Mouse (Mus musculus): ENCODE results near the gene Lmf1. TPM values are rescaled to one million over a fixed set of nuclear protein-coding genes. Genes with fewer than 3 reads are reported as not detected.

Gene Lmf1
- polyA plus RNA-seq, 1 experiment from 2014 or later: 34.6 TPM

DNA sequence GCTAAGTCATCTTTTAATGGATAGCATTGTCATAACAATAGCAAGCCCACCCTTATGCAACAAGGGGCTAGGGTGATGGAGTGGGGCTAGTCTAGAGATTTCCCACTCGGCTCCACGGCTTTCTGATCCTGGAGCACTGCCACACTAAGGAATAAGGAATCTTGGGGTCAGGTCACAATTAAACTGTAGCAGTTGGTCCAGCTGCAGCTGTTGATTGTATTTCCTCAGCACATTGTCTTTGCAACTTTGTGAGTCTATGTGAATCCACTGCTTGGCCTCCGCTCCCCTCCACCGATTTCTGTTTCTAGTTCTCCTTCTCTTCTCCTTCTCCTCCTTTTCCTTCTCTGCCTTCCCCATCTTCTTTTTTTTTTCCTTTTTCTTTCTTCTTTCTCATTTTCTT is 4.2 kb downstream of the Lmf1 start:
- peaks cover 45% of the 10 kb centered on the region for H3K4me1 ChIP-seq (replicated peaks)
- 92% methylated on average over 4 of the region's 4 CpGs for WGBS
- H3K9ac ChIP-seq: no peak overlapping the region
- no peak for ATAC-seq (ENCODE audit: insufficient number of reproducible peaks, low FRiP score)
- peaks cover 35% of the 10 kb centered on the region for H3K36me3 ChIP-seq
- H3K4me3 ChIP-seq: no peak overlapping the region
- no peaks in the 10 kb centered on the region for H3K9me3 ChIP-seq (replicated peaks)
- no peak overlapping the region for H3K27ac ChIP-seq (ENCODE audit: poor library complexity, severe bottlenecking)
- no peak overlapping the region for H3K4me2 ChIP-seq
- no peaks in the 10 kb centered on the region for H3K27me3 ChIP-seq (replicated peaks)

DNA sequence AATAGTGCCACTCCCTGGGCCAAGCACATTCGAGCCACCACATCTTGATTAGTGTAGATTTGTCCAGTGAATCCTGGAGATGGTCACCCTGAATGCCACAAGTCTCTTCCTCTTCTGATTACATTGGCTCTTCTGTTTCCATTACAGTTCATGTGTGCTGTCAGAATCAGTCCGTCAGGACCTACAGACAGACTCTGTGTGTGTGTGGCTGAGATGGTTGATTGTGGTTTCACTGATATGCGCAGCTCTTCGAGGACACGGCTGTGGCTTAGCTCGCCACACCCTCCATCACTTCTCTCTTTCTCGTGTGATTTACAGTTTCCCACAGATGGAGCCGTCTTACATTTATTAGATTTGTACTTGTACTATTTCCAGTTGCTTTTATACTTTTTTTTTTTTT is 5.0 kb downstream of the Lmf1 start:
- H3K4me1 ChIP-seq (replicated peaks): peaks cover 38% of the 10 kb centered on the region
- WGBS: 78% methylated on average over 8 of the region's 8 CpGs
- no peak overlapping the region for H3K9ac ChIP-seq
- H3K36me3 ChIP-seq: peaks cover 42% of the 10 kb centered on the region
- no peak overlapping the region for H3K27ac ChIP-seq (ENCODE audit: poor library complexity, severe bottlenecking)
- H3K27me3 ChIP-seq (replicated peaks): no peaks in the 10 kb centered on the region
- ATAC-seq (ENCODE audit: insufficient number of reproducible peaks, low FRiP score): no peak
- no peaks in the 10 kb centered on the region for H3K9me3 ChIP-seq (replicated peaks)
- H3K4me2 ChIP-seq: no peak overlapping the region
- H3K4me3 ChIP-seq: no peak overlapping the region

DNA sequence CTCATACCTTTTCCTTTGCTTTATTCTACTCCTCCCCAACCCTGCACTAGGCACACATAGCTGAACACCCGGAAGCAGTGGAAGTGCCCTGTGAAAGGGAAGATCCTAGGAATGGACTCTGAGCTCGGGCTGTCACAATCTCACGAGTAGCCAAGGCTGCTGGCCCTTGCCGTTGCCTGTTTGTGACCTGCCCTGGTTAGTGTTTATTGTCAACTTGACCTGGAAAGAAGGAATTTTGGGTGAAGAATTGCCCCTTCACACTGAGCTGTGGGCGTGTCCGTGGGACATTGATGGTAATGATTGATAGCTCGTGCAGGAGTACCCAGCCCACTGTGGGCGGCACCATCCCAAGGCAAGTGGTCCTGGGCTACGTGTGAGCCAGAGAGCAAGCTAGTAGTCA is 5.8 kb downstream of the Lmf1 start:
- H3K4me1 ChIP-seq (replicated peaks): peaks cover 36% of the 10 kb centered on the region
- H3K27ac ChIP-seq (ENCODE audit: poor library complexity, severe bottlenecking): no peak overlapping the region
- H3K4me2 ChIP-seq: no peak overlapping the region
- WGBS: 86% methylated on average over 9 of the region's 9 CpGs
- H3K4me3 ChIP-seq: no peak overlapping the region
- H3K36me3 ChIP-seq: peaks cover 50% of the 10 kb centered on the region
- no peak overlapping the region for H3K9ac ChIP-seq
- no peaks in the 10 kb centered on the region for H3K27me3 ChIP-seq (replicated peaks)
- no peaks in the 10 kb centered on the region for H3K9me3 ChIP-seq (replicated peaks)
- no peak for ATAC-seq (ENCODE audit: insufficient number of reproducible peaks, low FRiP score)

DNA sequence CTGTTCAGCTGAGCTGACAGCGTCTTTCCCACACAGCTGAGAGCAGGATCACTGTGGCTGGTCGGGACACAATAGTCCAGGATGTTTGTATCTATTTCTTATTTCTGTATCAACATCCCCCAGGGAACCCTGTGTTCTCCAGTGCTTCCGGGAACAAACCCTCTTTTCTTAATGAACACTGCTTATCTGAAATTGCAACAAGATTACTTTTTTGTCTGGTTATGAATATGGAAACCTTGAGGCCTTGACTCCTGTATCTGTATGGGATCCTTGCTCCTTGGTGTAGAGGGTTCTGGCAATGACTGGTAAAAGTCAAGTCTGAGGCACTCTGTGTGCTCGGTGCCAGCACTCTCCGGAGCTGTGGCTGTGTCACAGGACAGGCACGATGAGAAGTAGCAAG is 11.2 kb downstream of the Lmf1 start:
- 85% methylated on average over 6 of the region's 6 CpGs for WGBS
- Histone ChIP-seq H3K4me1 (replicated peaks) (peaks cover 30% of the 10 kb centered on the region), H3K9me3 (replicated peaks) (peaks cover 8% of the 10 kb centered on the region), H3K9ac (no peak overlapping the region), H3K27ac (ENCODE audit: poor library complexity, severe bottlenecking) (no peak overlapping the region), H3K4me2 (no peak overlapping the region), H3K36me3 (peaks cover 71% of the 10 kb centered on the region), H3K4me3 (no peak overlapping the region), H3K27me3 (replicated peaks) (no peaks in the 10 kb centered on the region)
- ATAC-seq (ENCODE audit: insufficient number of reproducible peaks, low FRiP score): no peak

DNA sequence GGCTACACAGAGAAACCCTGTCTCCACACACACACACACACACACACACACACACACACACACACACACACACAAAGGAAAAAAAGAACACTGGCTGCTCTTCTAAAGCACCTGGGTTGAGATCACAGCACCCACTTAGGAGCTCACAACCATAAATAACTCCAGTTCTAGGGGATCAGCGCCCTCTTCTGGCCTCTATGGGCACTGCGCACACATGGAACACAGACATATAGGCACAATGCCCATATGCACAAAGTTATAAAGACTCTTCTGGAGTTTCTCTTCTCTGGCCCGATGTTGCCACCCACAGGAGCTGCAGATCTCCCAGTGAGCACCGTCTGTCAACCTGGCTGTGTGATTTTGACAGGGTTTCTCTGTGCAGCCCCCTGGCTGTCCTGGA is 12.1 kb downstream of the Lmf1 start:
- ATAC-seq (ENCODE audit: insufficient number of reproducible peaks, low FRiP score): no peak
- Histone ChIP-seq H3K9ac (no peak overlapping the region), H3K36me3 (peaks cover 62% of the 10 kb centered on the region), H3K27me3 (replicated peaks) (no peaks in the 10 kb centered on the region), H3K4me1 (replicated peaks) (peaks cover 35% of the 10 kb centered on the region), H3K4me3 (no peak overlapping the region), H3K9me3 (replicated peaks) (peaks cover 8% of the 10 kb centered on the region), H3K27ac (ENCODE audit: poor library complexity, severe bottlenecking) (no peak overlapping the region), H3K4me2 (no peak overlapping the region)
- whole genome bisulfite sequencing: 80% methylated on average over 4 of the region's 4 CpGs

DNA sequence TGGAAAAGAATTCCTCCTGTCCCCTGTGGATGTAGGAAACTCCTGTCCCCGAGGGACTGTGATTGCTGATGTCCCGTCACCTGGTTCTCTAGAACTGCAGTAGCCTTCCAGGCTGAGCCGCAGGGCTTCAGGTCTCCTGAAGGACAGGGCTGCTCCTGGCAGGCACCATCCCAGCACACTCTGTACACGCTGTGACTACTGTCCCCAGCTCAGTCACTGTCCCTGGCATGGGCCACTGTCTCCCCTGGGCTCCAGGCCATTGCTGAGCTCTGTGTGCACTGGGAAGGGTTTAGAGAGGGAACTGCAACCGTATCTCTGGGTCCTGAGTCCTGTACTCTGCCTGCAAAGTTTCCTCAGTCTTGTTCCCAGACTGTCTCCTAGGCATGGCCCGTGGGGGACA is 13.5 kb downstream of the Lmf1 start:
- no peak for ATAC-seq (ENCODE audit: insufficient number of reproducible peaks, low FRiP score)
- H3K4me3 ChIP-seq: no peak overlapping the region
- H3K4me2 ChIP-seq: no peak overlapping the region
- H3K9me3 ChIP-seq (replicated peaks): peaks cover 8% of the 10 kb centered on the region
- WGBS: 73% methylated on average over 6 of the region's 6 CpGs
- no peak overlapping the region for H3K27ac ChIP-seq (ENCODE audit: poor library complexity, severe bottlenecking)
- no peak overlapping the region for H3K9ac ChIP-seq
- no peaks in the 10 kb centered on the region for H3K27me3 ChIP-seq (replicated peaks)
- peaks cover 58% of the 10 kb centered on the region for H3K36me3 ChIP-seq
- H3K4me1 ChIP-seq (replicated peaks): peaks cover 35% of the 10 kb centered on the region

DNA sequence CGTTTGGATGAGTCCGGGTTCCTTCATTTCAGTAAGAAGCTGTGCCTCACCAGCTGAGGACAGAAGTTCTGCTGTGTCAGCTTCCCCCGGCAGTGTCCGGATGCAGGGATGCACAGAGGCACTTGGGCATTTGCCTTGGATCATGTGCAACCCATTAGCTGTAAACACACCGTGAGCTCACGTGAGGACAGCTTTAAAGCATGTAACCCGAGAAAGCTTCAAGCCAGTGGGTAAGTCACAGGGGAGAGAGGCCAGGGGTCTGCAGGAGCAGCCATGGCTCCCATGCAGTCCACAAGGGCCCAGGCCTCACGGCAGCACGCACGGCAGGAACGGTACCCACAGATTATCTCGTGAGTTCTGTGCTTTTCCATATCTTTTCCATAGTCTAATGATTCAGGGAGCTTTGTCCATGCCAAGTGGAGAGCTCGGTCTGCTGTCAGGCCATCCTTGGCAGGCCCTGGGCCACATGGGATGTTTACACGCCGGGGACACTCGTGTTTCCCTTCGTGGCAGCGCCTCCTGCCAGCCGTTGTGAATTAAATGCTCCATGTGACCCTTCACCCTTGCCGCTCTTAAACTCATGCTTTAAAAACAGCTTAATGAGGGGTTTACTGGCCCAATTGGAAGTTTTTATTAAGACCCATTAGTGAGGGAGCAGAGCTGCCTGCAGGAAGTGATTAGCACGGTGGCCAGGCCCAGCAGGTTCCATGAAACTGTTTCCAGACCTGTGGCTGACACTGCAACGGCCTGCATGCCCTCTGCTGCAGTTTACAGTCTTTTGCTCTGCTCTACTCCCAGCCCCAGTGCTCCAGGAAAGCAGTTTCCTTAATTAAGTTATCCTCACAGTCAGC is 14.8 kb downstream of the Lmf1 start:
- 64% methylated on average over 22 of the region's 22 CpGs for WGBS

DNA sequence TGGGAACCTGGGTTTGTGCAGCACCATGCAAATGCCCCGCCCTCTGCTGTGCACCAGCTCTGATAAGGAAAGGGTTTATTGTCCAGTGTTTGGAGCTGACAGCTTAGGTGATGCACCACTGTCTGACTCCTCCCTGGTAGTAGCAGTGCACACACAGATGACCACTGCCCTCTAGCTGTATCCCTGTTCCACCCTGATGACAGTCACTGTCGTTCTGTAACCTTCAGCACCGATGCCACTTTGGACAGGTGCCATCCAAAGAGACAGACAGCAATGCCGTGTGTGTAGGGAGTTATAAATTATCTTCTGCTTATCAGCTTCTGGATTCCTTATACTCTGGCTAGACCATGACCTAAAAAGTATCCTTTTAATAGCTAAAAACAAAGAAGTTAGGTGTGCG is 16.6 kb downstream of the Lmf1 start:
- ATAC-seq (ENCODE audit: insufficient number of reproducible peaks, low FRiP score): no peak
- Histone ChIP-seq H3K27me3 (replicated peaks) (no peaks in the 10 kb centered on the region), H3K9ac (no peak overlapping the region), H3K4me1 (replicated peaks) (peaks cover 39% of the 10 kb centered on the region), H3K27ac (ENCODE audit: poor library complexity, severe bottlenecking) (no peak overlapping the region), H3K9me3 (replicated peaks) (peaks cover 4% of the 10 kb centered on the region), H3K4me2 (no peak overlapping the region), H3K4me3 (no peak overlapping the region), H3K36me3 (peaks cover 32% of the 10 kb centered on the region)
- WGBS: 53% methylated on average over 5 of the region's 5 CpGs

More for the DNA sequence above, 14.8 kb downstream of the Lmf1 start:
- Histone ChIP-seq H3K27me3 (replicated peaks) (no peaks in the 10 kb centered on the region), H3K9me3 (replicated peaks) (peaks cover 8% of the 10 kb centered on the region), H3K4me2 (no peak overlapping the region), H3K4me1 (replicated peaks) (peaks cover 35% of the 10 kb centered on the region), H3K36me3 (peaks cover 50% of the 10 kb centered on the region), H3K9ac (no peak overlapping the region), H3K4me3 (no peak overlapping the region), H3K27ac (ENCODE audit: poor library complexity, severe bottlenecking) (no peak overlapping the region)
- no peak for ATAC-seq (ENCODE audit: insufficient number of reproducible peaks, low FRiP score)

DNA sequence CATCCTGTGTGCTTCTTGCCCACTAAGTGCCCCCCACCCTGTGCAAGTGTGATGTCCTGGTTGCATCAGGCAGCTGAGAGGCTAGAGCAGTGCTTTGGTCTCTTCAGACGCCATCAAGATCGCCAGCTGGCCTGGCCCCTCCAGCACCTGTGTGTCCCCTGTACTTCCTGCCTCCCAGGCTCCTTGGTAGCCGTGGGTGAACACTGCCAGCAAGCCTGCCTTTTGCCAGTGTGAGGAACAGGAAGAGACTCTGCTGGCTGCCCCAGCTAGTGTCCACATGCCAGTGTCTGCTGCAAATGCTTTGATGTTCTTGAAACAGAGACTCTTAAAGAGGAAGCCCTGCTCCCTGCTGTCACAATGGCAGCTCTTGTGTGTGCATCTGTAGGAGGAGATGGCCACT is 18.7 kb downstream of the Lmf1 start:
- WGBS: 67% methylated on average over 3 of the region's 3 CpGs

DNA sequence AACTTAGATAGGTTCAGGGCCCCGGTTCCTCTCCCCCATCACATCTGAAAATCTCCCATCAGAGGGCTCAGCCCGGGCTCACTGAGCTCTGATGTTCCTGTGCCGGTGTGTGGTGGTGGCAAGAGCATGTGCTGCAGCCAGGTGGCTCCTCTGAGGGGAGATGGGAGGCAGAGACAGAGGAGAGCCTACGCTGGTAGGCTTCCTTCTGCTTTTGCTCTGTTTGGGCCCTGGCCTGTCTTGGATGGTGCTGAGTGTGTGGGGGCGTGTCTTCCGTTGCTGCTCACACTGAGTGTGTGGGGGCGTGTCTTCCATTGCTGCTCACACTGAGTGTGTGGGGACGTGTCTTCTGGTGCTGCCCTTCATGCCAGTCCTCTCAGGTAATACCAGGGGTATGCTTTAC is 23.5 kb downstream of the Lmf1 start:
- Histone ChIP-seq H3K9ac (no peak overlapping the region), H3K27me3 (replicated peaks) (no peaks in the 10 kb centered on the region), H3K4me1 (replicated peaks) (peaks cover 34% of the 10 kb centered on the region), H3K4me2 (no peak overlapping the region), H3K9me3 (replicated peaks) (no peaks in the 10 kb centered on the region), H3K36me3 (peaks cover 5% of the 10 kb centered on the region; the same call in 1 of the 2 replicates), H3K27ac (ENCODE audit: poor library complexity, severe bottlenecking) (no peak overlapping the region), H3K4me3 (no peak overlapping the region)
- ATAC-seq (ENCODE audit: insufficient number of reproducible peaks, low FRiP score): no peak
- 62% methylated on average over 8 of the region's 8 CpGs for WGBS

More for the DNA sequence above, 18.7 kb downstream of the Lmf1 start:
- Histone ChIP-seq H3K4me2 (no peak overlapping the region), H3K36me3 (peaks cover 18% of the 10 kb centered on the region), H3K27ac (ENCODE audit: poor library complexity, severe bottlenecking) (no peak overlapping the region), H3K9me3 (replicated peaks) (no peaks in the 10 kb centered on the region), H3K4me1 (replicated peaks) (peaks cover 44% of the 10 kb centered on the region), H3K4me3 (no peak overlapping the region), H3K27me3 (replicated peaks) (no peaks in the 10 kb centered on the region), H3K9ac (no peak overlapping the region)
- no peak for ATAC-seq (ENCODE audit: insufficient number of reproducible peaks, low FRiP score)

DNA sequence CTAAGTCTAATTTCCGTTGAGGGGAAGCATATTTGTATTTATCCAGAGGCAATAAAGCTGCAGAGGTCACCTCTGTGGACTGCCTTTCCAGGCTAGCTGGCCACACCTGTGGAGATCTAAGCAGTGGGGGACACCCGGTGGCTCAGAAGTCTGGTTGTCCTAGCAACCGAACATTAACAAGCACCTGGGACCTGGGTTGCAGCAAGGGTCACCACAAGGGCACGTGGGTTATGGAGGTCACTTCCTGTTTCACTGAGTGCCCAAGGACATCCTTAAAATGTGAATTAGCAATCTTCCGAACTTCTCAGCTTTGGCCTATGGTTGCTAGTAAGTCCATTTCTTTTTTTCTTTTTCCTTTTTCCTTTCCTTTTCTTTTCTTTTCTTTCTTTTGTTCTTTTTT is 25.3 kb downstream of the Lmf1 start:
- 65% methylated on average over 5 of the region's 5 CpGs for WGBS
- Histone ChIP-seq H3K9ac (no peak overlapping the region), H3K4me1 (replicated peaks) (peaks cover 45% of the 10 kb centered on the region), H3K27ac (ENCODE audit: poor library complexity, severe bottlenecking) (no peak overlapping the region), H3K27me3 (replicated peaks) (no peaks in the 10 kb centered on the region), H3K9me3 (replicated peaks) (no peaks in the 10 kb centered on the region), H3K36me3 (peaks cover 7% of the 10 kb centered on the region), H3K4me2 (no peak overlapping the region), H3K4me3 (no peak overlapping the region)
- no peak for ATAC-seq (ENCODE audit: insufficient number of reproducible peaks, low FRiP score)

Measured in heart, embryonic 12.5 days (tissue).